Mouse (Mus musculus) sigmoid colon, adult 10 weeks (tissue): ENCODE data around the gene Tekt5. TPM values are rescaled to one million over a fixed set of nuclear protein-coding genes. Genes with fewer than 3 reads are reported as not detected.

Experiments used
- polyA plus RNA-seq: library from polyadenylated mRNA; stranded (reverse); fragments of 350-450 nt; fragmentation: Illumina TruSeq; extraction: RNeasy Lipid Tissue Mini Kit (QIAGEN cat#74804); gene quantifications from one replicate; pipeline ENCODE4 v1.2.3, GENCODE M21; 2014; ENCODE audit warnings: low read depth, low replicate concordance

Tekt5 gene
- not detected for polyA plus RNA-seq

DNA sequence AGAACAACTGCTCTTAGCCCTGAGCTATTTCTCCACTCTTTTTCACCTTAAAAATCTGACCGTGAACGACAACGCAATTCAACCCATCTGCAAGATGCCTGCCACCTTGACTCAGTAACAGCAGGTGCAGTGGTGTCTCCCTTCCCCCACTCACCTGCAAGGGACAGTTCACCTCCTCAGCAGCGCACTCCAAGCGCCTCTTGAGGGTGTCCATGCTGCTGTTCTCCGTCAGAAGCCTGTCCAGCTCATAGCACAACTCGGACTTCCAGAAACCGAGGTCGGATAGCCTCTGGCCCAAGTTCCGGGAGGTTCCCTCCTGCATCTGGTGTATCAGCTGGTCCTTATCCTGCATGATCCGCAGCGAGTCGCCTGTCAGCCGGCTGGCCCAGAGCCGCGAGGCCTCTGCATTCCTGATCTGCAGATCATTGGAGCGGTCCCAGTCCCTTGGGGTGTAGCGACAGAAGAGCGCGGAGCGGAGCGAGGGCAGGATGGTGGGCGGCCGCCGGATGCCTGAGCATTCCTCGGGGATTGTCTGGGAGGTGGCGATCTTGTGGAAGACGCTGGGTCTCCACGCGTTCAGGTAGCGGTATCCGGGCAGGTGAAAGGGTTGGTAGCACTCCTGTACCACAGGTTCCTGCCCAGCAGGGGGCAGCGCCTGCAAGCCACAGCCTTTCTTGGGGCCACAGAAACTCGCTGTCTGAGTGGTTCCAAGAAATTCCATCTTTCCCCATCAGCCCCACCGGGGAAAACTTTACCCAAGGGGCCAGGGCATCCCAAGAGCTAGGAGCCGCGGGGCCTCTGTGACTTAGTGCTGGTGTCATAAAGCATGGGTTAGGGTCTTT is at the start of gene Tekt5:
Gene Tekt5 (minus strand): TSS at position 792 of the 842 bp plus-strand sequence.

DNA sequence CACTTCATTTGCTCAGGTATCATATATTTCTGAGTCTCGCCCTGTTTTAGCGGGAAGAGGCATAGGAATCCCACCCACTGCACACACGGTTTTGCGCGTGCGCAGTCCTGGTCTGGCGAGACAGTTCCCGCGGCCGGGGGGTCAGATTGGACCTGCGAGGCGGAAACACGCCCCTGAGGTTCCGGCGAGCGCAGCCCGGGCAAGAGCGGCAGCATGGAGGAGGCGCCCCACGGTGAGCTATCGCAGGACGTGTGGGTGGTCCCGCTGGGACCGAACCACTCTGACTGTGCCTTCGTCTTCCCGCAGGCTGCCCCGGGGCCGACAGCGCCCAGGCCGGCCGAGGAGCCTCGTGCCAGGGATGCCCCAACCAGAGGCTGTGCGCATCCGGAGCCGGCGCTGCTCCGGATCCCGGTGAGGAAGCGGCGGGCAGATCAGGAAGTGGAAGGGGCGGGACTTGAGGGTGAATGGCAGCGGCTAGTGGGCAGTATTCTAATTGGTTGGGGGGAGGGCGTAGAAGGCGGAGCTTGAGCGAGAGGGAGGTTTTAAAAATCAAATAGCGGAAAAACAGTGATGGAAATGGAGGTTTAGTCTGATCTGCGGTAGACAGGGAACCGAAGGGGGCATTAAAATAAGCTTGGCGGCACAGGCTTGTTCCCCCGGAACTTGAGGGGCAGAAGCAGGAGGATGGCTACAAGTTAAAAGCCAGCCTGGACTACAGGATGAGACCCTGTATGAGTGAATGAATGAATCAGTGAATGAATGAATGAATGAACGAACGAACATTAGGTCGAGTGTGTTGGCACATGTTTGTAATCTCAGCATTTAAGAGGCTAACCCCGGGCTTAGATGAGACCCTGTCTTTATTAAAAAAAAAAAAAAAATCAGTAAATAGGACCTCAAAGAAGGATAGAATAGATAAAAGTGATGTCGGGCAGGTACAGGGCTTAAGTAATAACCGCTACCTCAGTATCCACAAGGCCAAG is 16.8 kb upstream of the Tekt5 start, which contains the start of gene Nubp1:
Gene Nubp1 (plus strand): TSS at position 185 of the 983 bp plus-strand sequence.

GRCm38 (mm10) chr16:10313646-10314088 is 81.6 kb downstream of the Tekt5 start, which contains the start of gene Emp2:
TSS of gene Emp2 (minus strand) at chr16:10313968.

Other genes starting within 250 kb of the Tekt5 start
- not detected for gene Rpl39l, start 225.3 kb downstream of the Tekt5 start, polyA plus RNA-seq
- gene Atf7ip2, start 202.8 kb downstream of the Tekt5 start, polyA plus RNA-seq = 1.3 TPM
- gene Emp2, start 81.5 kb downstream of the Tekt5 start, polyA plus RNA-seq = 30.3 TPM
- 3.5 TPM for gene Nubp1, start 16.5 kb upstream of the Tekt5 start, polyA plus RNA-seq
- gene Tvp23a, start 51.9 kb upstream of the Tekt5 start, polyA plus RNA-seq = 0.25 TPM
- 2.0 TPM for gene Ciita, start 84.6 kb upstream of the Tekt5 start, polyA plus RNA-seq
- 3.3 TPM for gene Dexi, start 147.6 kb upstream of the Tekt5 start, polyA plus RNA-seq
- gene Clec16a, start 149.8 kb upstream of the Tekt5 start, polyA plus RNA-seq = 13.9 TPM